Mouse (Mus musculus) hindbrain, postnatal 0 days (tissue): ENCODE measurements at regions not wholly inside any gene's neighbourhood (a gene's known extent, or its start where the extent isn't known, plus 50 kb on each side); places are given as distances from the start of the nearest gene placed in this dataset.

Experiments
- ATAC-seq: fragments of 200-750 bp; cut with Nextera tagmentation; 2 replicates; pipeline ENCODE4 v1.8.0; 2017; ENCODE audit warnings: mild to moderate bottlenecking, moderate TSS enrichment, moderate library complexity
- DNase-seq: peaks from one replicate; pipeline ENCODE4 v3.0.0-alpha.2; 2015; ENCODE audit warnings: low spot score
- H3K27ac ChIP-seq: fragments of 300-500 bp; sonication (generic); 2 replicates; pipeline ENCODE4 v1.5.1; 2014; ENCODE audit warnings: mild to moderate bottlenecking
- H3K27me3 ChIP-seq: fragments of 300-500 bp; sonication (generic); 2 replicates; pipeline ENCODE4 v1.6.1; 2014; ENCODE audit warnings: low read length, mixed read lengths; ENCODE audit not compliant: insufficient read depth
- H3K36me3 ChIP-seq: fragments of 300-500 bp; sonication (generic); 2 replicates; pipeline ENCODE4 v1.6.1; 2014; ENCODE audit warnings: low read length, mixed read lengths; ENCODE audit not compliant: insufficient read depth
- H3K4me1 ChIP-seq: fragments of 300-500 bp; sonication (generic); 2 replicates; pipeline ENCODE4 v1.6.1; 2014; ENCODE audit warnings: antibody characterized with exemption, low read length, mixed read lengths; ENCODE audit not compliant: insufficient read depth
- H3K4me2 ChIP-seq: fragments of 300-500 bp; sonication (generic); 2 replicates; pipeline ENCODE4 v1.6.1; 2014; ENCODE audit warnings: low read depth, mild to moderate bottlenecking, low read length, moderate library complexity, mixed read lengths
- H3K4me3 ChIP-seq: fragments of 300-500 bp; sonication (generic); 2 replicates; pipeline ENCODE4 v1.5.1; 2014; ENCODE audit warnings: low read length
- H3K9ac ChIP-seq: fragments of 300-500 bp; sonication (generic); replicated peaks from 2 replicates; pipeline ENCODE4 v1.6.1; 2014; ENCODE audit warnings: mild to moderate bottlenecking, low read length, moderate library complexity, mixed read lengths
- H3K9me3 ChIP-seq: fragments of 300-500 bp; sonication (generic); 2 replicates; pipeline ENCODE4 v1.6.1; 2016; ENCODE audit warnings: low read length, mixed read lengths
- CTCF ChIP-seq: IDR thresholded peaks from 2 replicates; pipeline ENCODE4 v1.5.1; 2016; ENCODE audit warnings: antibody characterized with exemption, control low read depth, low read depth
- WGBS: fragments of 180-500 bp; shearing (Covaris S2); extraction: QIAGEN DNeasy Blood & Tissue Kit; methylation state at CpG from one replicate; pipeline ENCODE4 v1.1.7; 2014; 5-methylcytosine and 5-hydroxymethylcytosine counted together

GRCm38 (mm10) chr1:47057344-47057743, 164.7 kb upstream of the Slc39a10 start:
- Histone ChIP-seq H3K9ac (no peak overlapping the region), H3K4me2 (no peak overlapping the region), H3K4me1 (no peaks in the 10 kb centered on the region), H3K27ac (no peak overlapping the region), H3K36me3 (no peaks in the 10 kb centered on the region), H3K4me3 (no peak overlapping the region), H3K27me3 (no peaks in the 10 kb centered on the region), H3K9me3 (no peaks in the 10 kb centered on the region)
- WGBS, result 58% methylated on average over 3 of the region's 3 CpGs
- DNase-seq (no peak), ATAC-seq (no peak)
- TF ChIP-seq CTCF, result no peak

- DNase-seq (no peak), ATAC-seq (no peak)
- Histone ChIP-seq H3K27ac (no peak overlapping the region), H3K9ac (no peak overlapping the region), H3K9me3 (no peaks in the 10 kb centered on the region), H3K27me3 (no peaks in the 10 kb centered on the region), H3K36me3 (no peaks in the 10 kb centered on the region), H3K4me1 (no peaks in the 10 kb centered on the region), H3K4me2 (no peak overlapping the region), H3K4me3 (no peak overlapping the region)
- TF ChIP-seq CTCF, result no peak
Measured at GRCm38 (mm10) chr1:47051109-47051508, 158.5 kb upstream of the Slc39a10 start.

GRCm38 (mm10) chr1:47050492-47050891, 157.8 kb upstream of the Slc39a10 start:
- ATAC-seq, result no peak
- no peak overlapping the region for H3K4me2 ChIP-seq

GRCm38 (mm10) chr1:47037576-47037975, 144.9 kb upstream of the Slc39a10 start:
- Histone ChIP-seq H3K9me3 (no peaks in the 10 kb centered on the region), H3K4me1 (no peaks in the 10 kb centered on the region), H3K4me2 (no peak overlapping the region), H3K27ac (no peak overlapping the region), H3K36me3 (no peaks in the 10 kb centered on the region), H3K27me3 (no peaks in the 10 kb centered on the region), H3K4me3 (no peak overlapping the region), H3K9ac (no peak overlapping the region)
- 67% methylated on average over 2 of the region's 2 CpGs for WGBS
- TF ChIP-seq CTCF, result no peak
- ATAC-seq, result no peak
- DNase-seq, result peak; percentile 7

More at GRCm38 (mm10) chr1:47050492-47050891, 157.8 kb upstream of the Slc39a10 start:
- no peak overlapping the region for H3K27ac ChIP-seq
- WGBS, result 63% methylated on average over 1 of the region's 1 CpGs
- H3K9ac ChIP-seq, result no peak overlapping the region
- H3K4me3 ChIP-seq, result no peak overlapping the region
- H3K4me1 ChIP-seq, result no peaks in the 10 kb centered on the region
- TF ChIP-seq CTCF, result no peak
- DNase-seq, result no peak
- H3K36me3 ChIP-seq, result no peaks in the 10 kb centered on the region
- H3K9me3 ChIP-seq, result no peaks in the 10 kb centered on the region
- H3K27me3 ChIP-seq, result no peaks in the 10 kb centered on the region

- H3K27me3 ChIP-seq, result no peaks in the 10 kb centered on the region
- H3K4me2 ChIP-seq, result no peak overlapping the region
- TF ChIP-seq CTCF, result no peak
- no peak overlapping the region for H3K9ac ChIP-seq
- H3K36me3 ChIP-seq, result no peaks in the 10 kb centered on the region
- no peaks in the 10 kb centered on the region for H3K4me1 ChIP-seq
- WGBS, result 27% methylated on average over 1 of the region's 1 CpGs
- ATAC-seq (no peak), DNase-seq (no peak)
- no peak overlapping the region for H3K27ac ChIP-seq
- no peak overlapping the region for H3K4me3 ChIP-seq
- H3K9me3 ChIP-seq, result 0 out of 2 replicates have a peak, but pooled peaks cover 3% of the 10 kb centered on the region
Measured at GRCm38 (mm10) chr1:47019356-47019755, 126.7 kb upstream of the Slc39a10 start.

- H3K4me2 ChIP-seq, result no peak overlapping the region
- ATAC-seq (no peak), DNase-seq (no peak)
- H3K36me3 ChIP-seq, result no peaks in the 10 kb centered on the region
- no peaks in the 10 kb centered on the region for H3K27me3 ChIP-seq
- TF ChIP-seq CTCF, result no peak
- no peaks in the 10 kb centered on the region for H3K4me1 ChIP-seq
- 94% methylated on average over 1 of the region's 1 CpGs for WGBS
- no peak overlapping the region for H3K9ac ChIP-seq
- no peak overlapping the region for H3K27ac ChIP-seq
- no peak overlapping the region for H3K4me3 ChIP-seq
- 0 out of 2 replicates have a peak, but pooled peaks cover 3% of the 10 kb centered on the region for H3K9me3 ChIP-seq
Measured at GRCm38 (mm10) chr1:47014526-47014925, 121.9 kb upstream of the Slc39a10 start.

GRCm38 (mm10) chr1:47003746-47004145, 111.1 kb upstream of the Slc39a10 start:
- TF ChIP-seq CTCF, result no peak
- no peaks in the 10 kb centered on the region for H3K36me3 ChIP-seq
- H3K9ac ChIP-seq, result no peak overlapping the region
- no peak for DNase-seq
- no peak overlapping the region for H3K4me3 ChIP-seq
- H3K4me2 ChIP-seq, result no peak overlapping the region
- no peaks in the 10 kb centered on the region for H3K4me1 ChIP-seq
- no peak overlapping the region for H3K27ac ChIP-seq
- no peak for ATAC-seq
- WGBS, result 82% methylated on average over 5 of the region's 5 CpGs
- no peaks in the 10 kb centered on the region for H3K9me3 ChIP-seq
- no peaks in the 10 kb centered on the region for H3K27me3 ChIP-seq
